Mouse (Mus musculus) adrenal gland, postnatal 10 days (tissue): Measurements from ENCODE around the gene Vac14. TPM values are rescaled to one million over a fixed set of nuclear protein-coding genes. Genes with fewer than 3 reads are reported as not detected.

Experiments
- DNase-seq: peaks from one replicate; pipeline ENCODE4 v3.0.0; 2021; ENCODE audit warnings: mixed read lengths
- total RNA-seq, 2 experiments: library from RNA; stranded (reverse); gene quantifications; 2 replicates each; pipeline ENCODE4 v1.2.3; 2021

Gene Vac14
- total RNA-seq, 2 experiments from 2014 or later: 20.7 to 28.0 TPM

DNA sequence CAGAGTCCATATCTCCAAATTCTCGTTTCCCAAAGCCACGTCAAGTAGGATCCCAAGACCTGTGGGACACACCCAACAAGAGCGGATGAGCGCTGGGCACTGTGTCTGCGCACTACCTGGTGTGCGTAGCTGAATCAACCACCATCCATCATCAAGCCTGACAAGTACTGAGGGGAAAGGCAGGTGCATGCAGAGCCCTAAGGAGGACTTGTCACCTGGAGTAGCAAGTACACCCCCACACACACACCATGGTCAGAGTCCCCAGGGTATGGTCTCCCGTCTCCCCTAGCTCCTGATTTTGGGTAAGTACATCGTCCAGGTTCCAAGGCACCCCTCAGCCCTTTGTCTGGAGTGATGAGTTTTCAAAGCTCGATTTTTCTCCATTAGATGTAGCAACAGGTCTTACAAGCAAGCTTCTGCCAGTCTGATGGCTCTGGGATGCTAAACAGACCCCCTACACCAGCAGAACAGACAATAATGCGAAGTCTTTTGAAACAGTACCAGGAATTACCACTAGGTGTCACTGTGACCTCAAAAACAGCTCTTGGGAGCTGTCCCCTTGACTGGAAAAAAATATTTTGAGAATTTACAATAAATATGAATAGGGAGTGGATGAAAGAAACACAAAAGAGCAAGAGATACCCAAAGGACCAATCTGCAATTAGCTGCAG, 131.2 kb downstream of the Vac14 start:
- DNase-seq: peak; percentile 66

DNA sequence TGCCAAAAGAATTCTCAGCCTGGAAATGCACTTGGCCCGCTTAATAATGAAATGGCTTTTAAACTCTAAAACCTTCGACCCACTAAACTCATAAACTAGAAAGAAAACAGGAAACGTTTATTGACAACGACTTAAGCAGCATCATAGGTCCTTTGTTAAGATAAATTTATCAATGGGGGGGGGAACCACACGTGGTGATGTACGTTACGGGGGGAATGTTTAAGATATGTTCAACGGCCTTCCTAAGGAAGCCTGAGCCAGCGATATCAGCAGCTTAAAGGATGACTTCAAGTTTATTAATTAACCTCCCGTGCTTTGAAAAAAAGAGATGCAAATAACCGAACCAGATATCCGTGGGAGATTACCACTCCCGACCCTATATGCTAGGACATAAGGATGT, 131.9 kb downstream of the Vac14 start:
- DNase-seq: no peak

DNA sequence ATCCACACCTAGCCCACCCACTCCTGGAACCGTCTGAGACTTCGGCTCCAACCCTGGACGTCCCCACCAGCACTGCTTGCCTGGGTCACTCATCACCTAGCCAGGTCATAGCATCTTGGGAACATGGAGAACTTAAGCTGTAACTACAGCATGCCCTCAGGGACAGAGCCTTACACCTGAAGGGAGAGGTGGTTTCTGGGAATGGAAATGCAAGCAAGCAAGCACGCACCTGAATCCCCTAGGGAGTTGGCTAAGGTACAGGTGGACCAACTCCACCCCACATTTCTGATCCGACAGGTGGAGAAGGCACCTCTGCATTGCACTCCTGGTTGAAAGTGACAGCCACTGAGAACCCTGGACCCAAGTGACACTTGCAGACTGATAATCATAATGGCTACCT, 133.1 kb downstream of the Vac14 start:
- no peak for DNase-seq

DNA sequence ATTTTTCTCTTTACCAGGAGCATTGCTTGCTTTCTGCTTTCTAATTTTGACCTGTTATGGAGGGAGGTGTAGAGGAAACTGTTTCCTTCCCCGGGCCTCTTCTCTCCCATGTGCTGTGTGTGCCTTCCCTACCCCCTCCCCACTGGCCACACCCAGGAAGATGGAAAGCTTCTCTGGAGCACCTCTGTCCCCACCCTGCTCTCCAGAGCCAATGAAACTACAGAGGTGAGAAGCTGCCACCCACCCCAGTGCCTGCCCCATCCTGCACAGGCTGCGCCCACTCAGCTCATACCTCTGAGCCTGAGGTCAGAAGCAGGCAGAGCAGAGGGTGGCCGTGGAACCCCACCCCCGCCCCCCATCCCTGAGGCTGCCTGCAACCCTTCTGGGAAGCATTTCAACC, 136.3 kb downstream of the Vac14 start:
- no peak for DNase-seq

DNA sequence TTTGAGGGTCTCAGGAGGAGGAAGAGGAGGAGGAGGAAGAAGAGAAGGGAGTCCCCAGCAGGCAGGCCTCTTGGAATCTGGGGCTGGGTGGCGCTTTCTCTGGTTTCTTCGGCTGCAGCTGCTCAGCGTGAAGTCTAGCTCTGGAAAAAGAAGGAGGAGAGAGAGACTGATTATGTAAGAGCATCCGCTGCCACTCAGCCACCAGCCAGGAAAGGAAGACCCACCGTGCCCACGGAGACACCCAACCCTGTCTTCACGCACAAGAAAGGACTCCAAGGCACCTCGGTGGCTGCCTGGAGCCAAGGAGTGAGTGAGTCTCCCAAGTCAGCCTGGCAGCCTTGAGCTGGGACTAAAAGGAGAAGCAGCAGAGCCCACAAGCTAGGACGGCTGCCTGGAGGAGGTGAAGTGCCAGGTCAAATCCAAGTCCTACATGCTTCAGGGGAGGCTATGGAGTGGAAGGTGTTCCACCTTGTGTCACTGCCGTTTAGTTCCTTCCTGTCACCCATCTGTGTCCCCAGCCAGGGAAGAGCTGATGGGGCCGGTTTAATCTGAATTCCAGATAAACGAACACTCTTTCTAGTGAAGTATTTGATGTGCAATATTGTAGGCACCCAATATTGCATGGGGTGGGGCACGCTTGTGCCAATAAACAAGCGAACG, 137.3 kb downstream of the Vac14 start:
- DNase-seq: no peak

- DNase-seq: no peak
Observed at GRCm38 (mm10) chr8:110756196-110756595, 137.8 kb downstream of the Vac14 start.

DNA sequence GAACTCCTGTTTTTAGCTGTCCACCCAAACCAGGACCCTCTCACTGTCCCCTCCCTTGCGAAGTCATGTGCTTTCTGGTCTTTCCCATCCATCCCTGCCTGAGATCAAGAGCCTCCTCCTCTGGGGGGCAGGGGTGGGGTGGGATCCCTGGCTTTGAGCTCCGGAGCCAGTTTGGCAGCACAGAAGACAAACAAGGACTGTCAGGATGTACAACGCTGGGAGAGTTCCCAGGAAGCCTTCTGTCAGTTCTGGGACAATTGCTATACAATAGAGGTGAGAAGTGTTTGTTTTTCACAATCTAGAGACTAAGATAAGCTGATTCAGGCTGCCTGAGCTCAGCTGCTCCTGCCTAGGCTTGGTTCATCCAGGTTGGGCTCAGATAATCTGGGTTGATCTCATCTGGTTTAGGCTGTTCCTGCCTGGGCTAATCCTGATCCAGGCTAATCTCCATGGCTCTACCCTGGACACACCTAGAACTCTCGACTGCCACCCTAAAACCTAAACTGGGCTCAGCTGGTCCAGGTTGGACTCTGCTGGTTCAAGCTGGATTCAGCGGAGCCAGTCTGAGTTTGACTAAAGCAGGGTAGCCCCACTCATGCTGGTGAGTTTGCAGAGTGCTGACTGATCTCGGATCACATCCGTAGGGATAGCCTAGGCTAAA, 142.0 kb downstream of the Vac14 start:
- no peak for DNase-seq

DNA sequence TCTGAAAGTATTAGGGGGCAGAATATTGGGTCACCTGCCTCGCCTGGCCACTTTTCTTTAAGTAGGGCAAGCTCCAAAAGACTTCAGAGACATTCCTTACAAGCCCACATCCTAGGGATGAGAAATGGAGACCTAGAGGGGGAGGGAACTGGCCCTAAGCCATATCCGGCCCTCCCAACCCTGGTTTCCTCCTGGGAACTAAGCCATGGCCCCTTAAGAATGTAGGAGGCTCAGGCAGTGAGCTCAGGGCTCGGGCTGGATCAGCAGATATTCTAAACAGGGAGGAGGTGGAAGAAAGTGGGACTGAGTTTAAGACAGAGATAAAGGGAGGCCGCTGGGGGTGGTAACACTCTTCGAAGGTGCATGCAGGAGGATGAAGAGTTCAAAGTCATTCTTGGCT, 142.8 kb downstream of the Vac14 start:
- peak; percentile 65 for DNase-seq

GRCm38 (mm10) chr8:110761988-110762387, 143.6 kb downstream of the Vac14 start:
- peak; percentile 37 for DNase-seq

GRCm38 (mm10) chr8:110764671-110765070, 146.3 kb downstream of the Vac14 start:
- no peak for DNase-seq

GRCm38 (mm10) chr8:110767261-110767660, 148.9 kb downstream of the Vac14 start:
- DNase-seq: no peak

Other genes starting within 250 kb of the Vac14 start
- 10 to 100 TPM; 28.3 to 38.3 TPM for gene Mtss1l, start 102.9 kb downstream of the Vac14 start, total RNA-seq
- gene Il34, start 187.3 kb downstream of the Vac14 start, total RNA-seq: 1 to 10 TPM; 8.6 to 9.9 TPM
- gene Cog4, start 228.0 kb downstream of the Vac14 start, total RNA-seq: 10 to 100 TPM; 75.3 to 89.4 TPM
- gene Sf3b3, start 228.2 kb downstream of the Vac14 start, total RNA-seq: 10 to 100 TPM; 61.0 to 74.0 TPM